Mouse (Mus musculus) kidney, embryonic 16.5 days (tissue): ENCODE measurements around the gene Tpbpa. TPM values are rescaled to one million over a fixed set of nuclear protein-coding genes. Genes with fewer than 3 reads are reported as not detected.

Source experiments
- ATAC-seq: fragments of 200-750 bp; cut with Nextera tagmentation; 2 replicates; pipeline ENCODE4 v1.8.0; 2017; ENCODE audit warnings: moderate TSS enrichment; ENCODE audit not compliant: low FRiP score, low TSS enrichment
- H3K27ac ChIP-seq: fragments of 300-500 bp; sonication (generic); 2 replicates; pipeline ENCODE4 v1.5.1; 2014; ENCODE audit warnings: low read length
- H3K27me3 ChIP-seq: fragments of 300-500 bp; sonication (generic); 2 replicates; pipeline ENCODE4 v1.6.1; 2014; ENCODE audit warnings: low read length, control low read depth, mixed read lengths; ENCODE audit not compliant: insufficient read depth
- H3K36me3 ChIP-seq: fragments of 300-500 bp; sonication (generic); 2 replicates; pipeline ENCODE4 v1.6.1; 2014; ENCODE audit warnings: low read length, control low read depth, mixed read lengths; ENCODE audit not compliant: insufficient read depth
- H3K4me1 ChIP-seq: fragments of 300-500 bp; sonication (generic); 2 replicates; pipeline ENCODE4 v1.6.1; 2014; ENCODE audit warnings: low read length, control low read depth, mixed read lengths; ENCODE audit not compliant: insufficient read depth
- H3K4me2 ChIP-seq: fragments of 300-500 bp; sonication (generic); replicated peaks from 2 replicates; pipeline ENCODE4 v1.6.1; 2014; ENCODE audit warnings: low read depth, low read length
- H3K4me3 ChIP-seq: fragments of 300-500 bp; sonication (generic); 2 replicates; pipeline ENCODE4 v1.5.1; 2014; ENCODE audit warnings: mild to moderate bottlenecking, low read length
- H3K9ac ChIP-seq: fragments of 300-500 bp; sonication (generic); replicated peaks from 2 replicates; pipeline ENCODE4 v1.6.1; 2014; ENCODE audit warnings: low read length
- H3K9me3 ChIP-seq: fragments of 300-500 bp; sonication (generic); 2 replicates; pipeline ENCODE4 v1.6.1; 2016; ENCODE audit warnings: low read length, control low read depth
- WGBS: fragments of 180-500 bp; shearing (Covaris S2); extraction: QIAGEN DNeasy Blood & Tissue Kit; methylation state at CpG from one replicate; pipeline ENCODE4 v1.1.7; 2014; 5-methylcytosine and 5-hydroxymethylcytosine counted together
- polyA plus RNA-seq: library from polyadenylated mRNA; unstranded; fragments of >200 nt; fragmentation: Nextera tagmentation; extraction: Ambion mirVana; gene quantifications from 2 replicates; pipeline ENCODE4 v1.2.1, GENCODE M21; 2015

Gene Tpbpa
- polyA plus RNA-seq, 1 experiment from 2014 or later = not detected

- H3K27ac ChIP-seq = no peak overlapping the region
- H3K9ac ChIP-seq = no peak overlapping the region
- no peaks in the 10 kb centered on the region for H3K9me3 ChIP-seq
- ATAC-seq = no peak
- no peaks in the 10 kb centered on the region for H3K4me1 ChIP-seq
- H3K27me3 ChIP-seq = no peaks in the 10 kb centered on the region
- H3K36me3 ChIP-seq = no peaks in the 10 kb centered on the region
- no peak overlapping the region for H3K4me3 ChIP-seq
- no peak overlapping the region for H3K4me2 ChIP-seq
These were observed 46.2 kb downstream of the Tpbpa start for GRCm38 (mm10) chr13:60895406-60896160.

- no peak for ATAC-seq
- Histone ChIP-seq H3K36me3 (no peaks in the 10 kb centered on the region), H3K4me2 (no peak overlapping the region), H3K9ac (no peak overlapping the region), H3K9me3 (no peaks in the 10 kb centered on the region), H3K27ac (no peak overlapping the region), H3K27me3 (no peaks in the 10 kb centered on the region), H3K4me3 (no peak overlapping the region), H3K4me1 (no peaks in the 10 kb centered on the region)
- WGBS = 94% methylated on average over 1 of the region's 1 CpGs
These were observed 49.5 kb downstream of the Tpbpa start for GRCm38 (mm10) chr13:60892301-60892700.

Other genes with a start within 250 kb of the Tpbpa start
- not detected in 2 replicates for gene BC051665, start 155.6 kb downstream of the Tpbpa start, polyA plus RNA-seq
- gene Ctsll3, start 139.1 kb downstream of the Tpbpa start, polyA plus RNA-seq = not detected in 2 replicates
- gene 4930486L24Rik, start 77.5 kb downstream of the Tpbpa start, polyA plus RNA-seq = 0.14 and 0.44 TPM in 2 replicates
- 0.71 TPM in 1 of 2 replicates, not detected in the other for gene Gm49392, start 45.1 kb downstream of the Tpbpa start, polyA plus RNA-seq
- 4.5 and 4.6 TPM in 2 replicates for gene Ctla2b, start 44.5 kb downstream of the Tpbpa start, polyA plus RNA-seq
- not detected in 2 replicates for gene Tpbpb, start 37.1 kb downstream of the Tpbpa start, polyA plus RNA-seq
- gene Gm49393, start 6.4 kb downstream of the Tpbpa start, polyA plus RNA-seq = not detected in 2 replicates
- 1.6 and 1.7 TPM in 2 replicates for gene Gm49391, start 5.4 kb downstream of the Tpbpa start, polyA plus RNA-seq
- 29.9 and 31.0 TPM in 2 replicates for gene Ctla2a, start 5.4 kb downstream of the Tpbpa start, polyA plus RNA-seq
- not detected in 2 replicates for gene Ctsj, start 64.0 kb upstream of the Tpbpa start, polyA plus RNA-seq
- gene Ctsq, start 98.6 kb upstream of the Tpbpa start, polyA plus RNA-seq = not detected in 2 replicates
- gene Ctsr, start 222.3 kb upstream of the Tpbpa start, polyA plus RNA-seq = not detected in 2 replicates